Mouse (Mus musculus) cerebellum, adult 2 months (tissue): ENCODE results near the gene Racgap1.

Experiments
- CTCF ChIP-seq: fragments of 200-500 bp; IDR thresholded peaks from 2 replicates; pipeline ENCODE4 v1.5.1; 2011; ENCODE audit warnings: low read depth, mild to moderate bottlenecking, control low read depth, low read length, moderate library complexity, borderline replicate concordance; ENCODE audit not compliant: insufficient read depth
- POLR2A ChIP-seq: fragments of 200-500 bp; IDR thresholded peaks from 2 replicates; pipeline ENCODE4 v1.6.1; 2011; ENCODE audit warnings: low read length, control low read depth, borderline replicate concordance; ENCODE audit not compliant: insufficient read depth

DNA sequence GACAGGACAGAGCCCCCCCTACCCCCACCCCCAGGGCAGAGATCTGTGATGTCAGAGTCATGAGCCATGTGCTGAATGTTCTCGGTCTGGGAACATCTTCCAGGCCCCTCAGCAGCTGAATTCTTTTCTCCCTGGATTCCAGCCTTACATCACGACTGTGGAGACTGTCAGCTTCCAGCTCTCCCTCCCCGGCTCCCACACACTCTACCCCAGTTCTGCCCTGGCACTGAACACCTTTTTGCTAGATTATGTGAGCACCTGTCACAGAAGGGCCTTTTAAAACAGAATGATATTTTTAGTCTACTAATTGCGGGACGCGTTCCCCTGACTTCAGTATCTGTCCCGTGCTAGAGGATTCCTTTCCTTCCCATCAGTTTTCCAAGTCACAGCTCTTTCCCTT lies 39.9 kb downstream of the Racgap1 start:
- TF ChIP-seq CTCF (no peak), POLR2A (no peak)
